Mouse (Mus musculus) right cerebral cortex, postnatal 36 days (tissue): ENCODE measurements at regions not wholly inside any gene's neighbourhood (a gene's known extent, or its start where the extent isn't known, plus 50 kb on each side); places are given as distances from the start of the nearest gene placed in this dataset.

ENCODE experiments used
- DNase-seq, 2 experiments: peaks; one replicate each; pipeline ENCODE4 v3.0.0; 2022; ENCODE audit warnings: low spot score in 2 of 2, mixed read lengths in 1 of 2

DNA sequence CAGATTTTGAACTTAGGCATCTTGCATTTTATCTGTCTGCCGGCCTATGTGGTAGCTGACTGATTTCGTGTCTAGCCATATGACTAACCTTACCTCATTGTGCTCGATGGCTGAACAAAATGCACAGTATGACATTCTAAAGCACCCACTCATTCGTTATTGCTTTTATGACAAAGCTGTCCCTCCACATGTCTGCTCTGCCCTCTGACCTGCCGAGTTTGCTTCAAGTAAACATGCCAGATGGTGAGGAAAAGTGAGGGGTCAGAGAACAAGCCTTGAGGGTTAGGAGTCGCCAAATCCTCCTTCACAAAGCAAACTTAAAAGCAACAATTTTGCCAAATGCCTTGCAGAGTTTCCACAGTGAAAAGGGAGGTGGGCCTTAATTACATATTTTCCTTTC is 196.0 kb upstream of the Elavl2 start:
- DNase-seq = no peak

DNA sequence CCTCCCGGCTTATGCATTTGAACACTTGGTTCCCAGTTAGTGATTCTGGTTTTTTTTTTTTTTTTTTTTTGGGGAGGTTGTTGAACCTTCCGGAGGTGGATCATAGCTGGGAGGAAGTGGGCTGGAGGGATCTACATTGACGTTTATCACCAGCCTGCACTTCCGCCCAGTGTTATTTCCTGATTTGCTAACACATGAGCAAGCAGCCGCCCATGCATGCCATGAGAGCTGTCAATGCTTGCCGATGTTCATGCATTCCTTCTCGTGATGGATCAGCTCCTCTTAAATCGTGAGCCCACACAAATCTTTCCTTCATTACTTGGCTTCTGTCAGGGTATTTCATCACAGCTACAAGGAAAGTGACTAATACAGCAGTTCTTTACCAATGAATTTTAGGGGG is 195.2 kb upstream of the Elavl2 start:
- DNase-seq = no peak

DNA sequence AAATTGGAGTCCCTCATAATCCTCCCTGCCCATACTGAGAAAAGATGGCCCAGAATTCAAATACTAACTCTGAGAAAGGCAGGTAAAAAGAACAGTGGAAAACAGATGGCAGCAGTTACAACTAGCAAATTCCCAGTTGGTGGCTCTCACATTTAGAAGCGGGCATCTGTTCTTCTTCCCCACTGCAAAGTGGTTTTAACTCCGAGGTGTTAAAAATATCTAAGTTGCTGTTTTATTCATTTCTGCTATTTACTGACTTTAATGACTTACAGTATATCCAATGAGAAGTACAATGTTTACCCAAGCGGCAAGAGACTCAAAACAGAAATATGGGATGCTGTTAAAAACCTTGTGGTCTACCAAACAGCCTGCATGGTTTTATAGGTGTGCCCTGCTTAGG is 189.2 kb upstream of the Elavl2 start:
- peak; percentile 14 to 44 for DNase-seq

DNA sequence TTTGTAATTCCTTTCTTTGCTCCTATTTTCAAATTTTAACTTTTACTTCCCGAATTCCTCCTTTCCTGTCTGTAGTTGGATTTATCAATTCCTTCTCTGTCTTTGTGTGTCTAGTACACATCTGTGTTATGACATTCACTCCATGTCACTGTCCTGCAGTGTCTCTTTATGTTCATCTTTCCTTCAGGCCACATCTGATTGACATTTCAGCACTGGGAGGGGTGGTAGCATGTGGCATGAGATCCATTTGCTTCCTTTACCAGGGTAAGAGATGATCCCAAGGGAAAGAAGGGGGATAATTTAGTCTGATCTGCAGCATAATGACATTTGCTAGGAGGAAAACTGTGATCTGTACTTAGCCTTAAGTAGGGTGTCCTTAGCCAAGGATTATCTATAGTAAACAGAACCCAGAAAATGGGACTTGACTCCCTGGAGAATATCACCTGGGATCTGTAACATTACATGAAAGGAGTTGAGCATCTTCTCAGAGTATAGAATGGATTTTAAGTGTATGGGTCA is 187.0 kb upstream of the Elavl2 start:
- no peak for DNase-seq

DNA sequence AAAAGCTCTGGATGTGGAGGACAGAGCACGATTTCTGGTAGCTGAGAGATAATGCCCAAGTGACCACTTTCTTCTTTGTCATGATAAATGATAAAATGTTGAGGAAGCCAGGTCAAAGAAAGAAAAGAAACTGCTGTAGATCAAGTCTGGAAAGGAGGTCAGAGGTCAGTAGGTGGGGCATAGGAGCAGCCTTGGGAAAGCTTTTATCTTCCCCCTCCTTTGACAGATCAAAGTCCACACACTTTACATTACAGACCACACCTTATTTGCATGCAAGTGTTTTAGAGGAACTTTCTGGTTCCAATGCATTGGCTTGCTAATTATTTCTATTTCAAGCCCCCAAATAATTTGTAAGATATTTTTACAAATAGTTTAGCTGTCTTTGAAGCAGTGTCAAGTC is 182.4 kb upstream of the Elavl2 start:
- DNase-seq = no peak

DNA sequence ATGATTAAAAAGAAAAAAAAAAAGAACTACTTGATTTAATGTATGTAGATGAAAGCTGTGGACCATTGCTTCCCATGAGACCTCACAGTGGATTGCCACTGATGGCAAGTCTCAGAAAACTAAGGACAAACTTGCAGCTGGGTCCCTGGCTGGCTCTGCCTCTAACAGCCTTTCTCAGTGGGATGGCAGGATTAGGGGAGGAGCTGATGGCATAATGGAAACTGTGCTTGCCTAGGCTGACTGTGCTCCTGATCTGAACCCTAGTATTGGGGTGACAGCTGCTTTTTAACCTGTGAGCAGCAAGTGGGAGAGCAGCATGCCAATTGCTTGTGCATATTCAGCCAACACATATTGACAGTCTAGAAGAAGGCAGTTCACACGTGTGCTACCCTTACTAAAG is 156.9 kb upstream of the Elavl2 start:
- no peak for DNase-seq

DNA sequence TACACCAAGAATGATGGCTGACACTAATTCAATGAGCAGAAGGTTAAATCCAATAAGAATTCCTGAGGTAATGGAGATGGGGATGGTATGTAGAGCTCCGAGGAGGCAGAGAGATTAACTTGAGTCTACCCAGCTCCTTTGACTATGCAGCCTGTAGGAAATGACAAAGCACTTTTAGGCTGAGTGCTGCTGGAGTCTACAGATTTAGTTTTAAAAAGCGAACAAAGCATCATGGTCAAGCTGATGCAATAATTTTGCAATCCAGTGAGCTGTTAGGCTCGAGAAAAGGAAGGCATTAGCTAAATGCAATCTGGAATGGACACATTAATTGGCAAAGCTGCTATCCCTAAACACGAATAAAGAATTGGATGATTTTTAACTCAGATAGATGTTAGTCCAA is 156.4 kb upstream of the Elavl2 start:
- DNase-seq = no peak

DNA sequence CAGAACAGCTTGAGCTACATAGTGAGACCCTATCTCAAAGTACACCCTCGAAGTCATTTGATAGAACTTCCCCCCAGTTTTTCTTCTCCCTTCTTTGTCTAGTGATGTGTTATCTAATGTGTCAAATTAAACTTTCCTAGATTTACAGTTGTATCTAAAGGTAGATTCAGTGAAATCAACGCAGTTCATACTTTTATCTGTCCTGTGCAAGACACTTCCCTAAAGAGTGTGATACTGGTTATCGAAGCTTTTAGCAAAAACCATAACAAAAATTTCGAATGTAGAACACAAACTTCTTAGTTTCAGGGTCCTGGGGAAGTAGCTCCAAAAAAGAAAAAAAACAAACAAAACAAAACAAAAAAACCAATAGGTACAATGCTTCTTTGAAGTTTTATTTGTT is 123.8 kb upstream of the Elavl2 start:
- DNase-seq = no peak

DNA sequence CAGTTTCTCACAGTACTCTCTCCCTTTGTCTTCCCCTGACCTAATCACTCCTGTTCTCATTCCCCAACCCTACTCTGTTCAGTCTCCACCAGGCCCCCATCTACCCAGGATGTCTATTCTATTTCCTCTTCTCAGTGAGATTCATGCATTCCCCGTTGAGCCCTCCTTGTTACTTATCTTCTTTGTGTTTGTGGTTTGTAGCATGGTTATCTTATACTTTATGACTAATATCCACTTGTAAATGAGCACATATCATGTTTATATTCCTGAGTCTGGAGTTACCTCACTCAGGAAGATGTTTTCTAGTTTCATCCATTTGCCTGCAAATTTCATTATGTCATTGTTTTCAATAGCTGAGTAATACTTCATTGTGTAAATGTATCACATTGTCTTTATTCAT is 111.0 kb upstream of the Elavl2 start:
- DNase-seq = no peak

DNA sequence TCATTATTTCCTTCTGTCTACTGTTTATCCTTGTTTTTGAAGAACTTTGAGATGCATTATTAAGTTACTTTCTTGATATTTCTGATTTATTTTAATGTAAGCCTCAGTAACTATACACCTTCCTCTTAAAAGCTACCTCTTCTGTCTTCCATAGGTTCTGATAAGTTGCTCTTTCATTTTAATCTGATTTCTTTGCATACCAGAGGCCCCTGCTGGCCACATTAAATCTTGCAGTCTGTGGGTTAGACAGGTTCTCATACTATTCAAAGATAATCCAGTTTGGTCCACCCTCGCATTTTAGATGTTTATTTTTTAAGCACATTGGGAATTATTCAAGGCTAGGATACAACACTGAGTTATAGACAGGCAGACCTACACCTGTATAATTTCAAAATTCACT is 109.4 kb upstream of the Elavl2 start:
- DNase-seq = no peak

DNA sequence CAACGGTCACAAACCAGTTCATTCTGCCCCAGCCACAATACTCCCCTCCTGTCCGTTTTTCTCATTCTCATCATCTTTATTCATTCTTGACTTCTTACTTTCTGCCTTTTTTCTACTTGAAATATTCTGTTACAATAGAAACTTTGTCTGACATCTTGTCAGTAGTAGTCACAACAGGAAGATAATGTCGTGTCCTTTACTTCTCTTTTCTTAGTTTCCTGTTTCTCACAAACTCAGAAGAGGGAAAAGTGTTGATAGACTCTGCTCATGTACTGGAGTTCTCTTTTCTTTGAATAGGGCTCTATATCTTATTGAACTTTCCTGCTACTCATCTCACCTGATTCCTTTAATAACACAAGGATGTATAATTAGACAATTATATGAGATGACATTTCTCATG is 102.7 kb upstream of the Elavl2 start:
- no peak for DNase-seq

DNA sequence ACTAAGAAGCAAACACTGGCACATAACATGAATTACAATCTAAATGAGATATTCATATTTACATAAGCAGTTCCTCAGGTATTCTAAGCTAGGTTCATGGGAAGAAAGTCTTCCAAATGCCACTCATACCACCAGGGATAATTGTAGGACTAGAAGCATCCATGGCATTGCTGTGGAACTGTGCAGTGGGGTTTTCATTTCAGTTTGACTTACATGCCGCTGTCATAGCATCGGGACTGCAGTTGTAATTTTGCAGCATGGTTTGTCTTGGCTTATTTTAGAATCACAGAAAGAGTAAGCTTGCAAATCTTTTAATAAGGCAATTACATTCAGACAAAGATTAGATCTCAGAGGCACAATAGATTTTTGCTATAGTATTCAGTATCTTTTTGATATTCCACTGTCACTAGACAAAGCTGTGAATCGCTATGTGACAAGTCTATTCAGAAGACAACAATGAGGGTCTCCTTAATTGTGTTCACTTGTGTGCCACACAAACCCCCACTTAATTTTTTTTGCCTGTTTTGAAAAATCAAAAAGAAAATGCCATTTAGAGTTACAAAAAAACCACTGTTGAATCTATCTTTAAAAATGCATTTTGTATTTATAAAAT is 81.4 kb upstream of the Elavl2 start:
- DNase-seq = no peak
